Mouse (Mus musculus) adrenal gland, postnatal 0 days (tissue): ENCODE results near the gene Xrcc5. TPM values are rescaled to one million over a fixed set of nuclear protein-coding genes. Genes with fewer than 3 reads are reported as not detected.

Experiments used
- polyA plus RNA-seq: library from polyadenylated mRNA; unstranded; fragments of >200 nt; fragmentation: Nextera tagmentation; extraction: Ambion mirVana; gene quantifications from 2 replicates; pipeline ENCODE4 v1.2.1, GENCODE M21; 2015

The Xrcc5 gene
- polyA plus RNA-seq, result 20.9 and 22.2 TPM in 2 replicates

DNA sequence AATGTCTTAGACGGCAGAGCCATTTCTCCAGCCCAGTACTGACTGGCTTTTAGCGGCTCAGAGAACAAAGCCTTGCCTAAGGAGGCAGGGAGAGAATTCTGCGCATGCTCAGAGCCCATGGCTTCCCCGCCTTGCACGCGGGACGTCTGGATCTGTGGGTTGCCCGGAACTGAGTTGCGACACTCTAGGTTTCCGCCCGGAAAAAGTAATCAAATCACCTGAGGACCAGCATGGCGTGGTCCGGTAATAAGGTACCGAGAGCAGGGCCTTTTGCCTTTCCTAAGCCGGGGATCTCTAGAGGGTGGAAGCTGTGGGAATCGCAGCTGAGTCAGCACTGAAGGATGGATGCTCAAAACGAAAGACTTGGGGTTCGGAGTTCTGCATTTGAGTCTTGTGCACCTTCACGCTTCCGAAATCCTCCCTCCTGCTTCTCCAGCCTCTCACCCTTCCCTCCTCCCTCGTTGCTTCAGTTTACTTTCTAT, at the start of gene Xrcc5:
Gene Xrcc5, plus strand, starts transcription at position 105 of the 482 bp plus-strand sequence.

GRCm38 (mm10) chr1:72283992-72284485, 23.2 kb upstream of the Xrcc5 start, which contains the start of the genes Pecr and Tmem169:
Pecr (minus strand) TSS chr1:72284314.
Tmem169 (plus strand) TSS chr1:72284369.

Other genes with a start within 250 kb of the Xrcc5 start
- gene Mreg, start 95.1 kb upstream of the Xrcc5 start, polyA plus RNA-seq, result 2.5 and 4.7 TPM in 2 replicates
- 40.4 and 65.0 TPM in 2 replicates for gene Pecr, start 23.1 kb upstream of the Xrcc5 start, polyA plus RNA-seq
- gene Tmem169, start 23.1 kb upstream of the Xrcc5 start, polyA plus RNA-seq, result 3.6 and 10.1 TPM in 2 replicates
- gene March4, start 229.5 kb downstream of the Xrcc5 start, polyA plus RNA-seq, result 1.0 and 4.6 TPM in 2 replicates